Mouse (Mus musculus): ENCODE measurements at regions not wholly inside any gene's neighbourhood (a gene's known extent, or its start where the extent isn't known, plus 50 kb on each side); places are given as distances from the start of the nearest gene placed in this dataset.
"Not testable (repeated sequence)": the region's sequence is repeated elsewhere in the genome, so short reads cannot be mapped to it uniquely, and the experiment has no call there.

DNA sequence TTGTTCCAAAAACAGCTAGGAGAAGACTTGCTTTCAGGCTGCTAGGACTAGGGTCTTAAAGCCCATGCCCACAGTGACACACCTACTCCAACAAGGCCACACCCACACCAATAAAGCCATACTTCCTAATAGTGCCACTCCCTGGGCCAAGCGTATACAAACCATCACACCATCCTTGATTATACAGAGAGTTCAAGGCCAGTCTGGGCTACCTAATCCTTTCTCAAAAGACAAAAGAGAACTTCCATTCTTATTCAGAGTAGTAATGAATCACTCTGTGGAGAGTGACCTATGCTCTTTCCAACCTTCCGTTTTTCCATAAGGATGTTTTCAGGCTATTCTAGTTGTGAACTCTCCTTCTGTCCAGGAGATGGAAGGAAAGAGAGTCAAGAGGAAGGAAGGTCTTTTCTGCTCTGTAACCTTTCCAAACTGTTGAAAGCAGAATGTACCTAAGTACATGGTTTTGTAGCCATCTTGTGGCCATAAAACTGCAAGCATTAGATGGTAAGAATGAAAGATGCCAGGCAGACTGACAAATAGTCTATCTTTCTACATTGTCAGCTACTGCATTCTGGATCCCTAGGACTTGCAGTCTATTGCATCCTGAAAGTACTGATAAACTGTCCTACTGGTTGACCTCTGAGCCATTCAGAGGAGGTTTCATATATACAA, 145.8 kb upstream of the Mon1b start:
- no peak for DNase-seq

DNA sequence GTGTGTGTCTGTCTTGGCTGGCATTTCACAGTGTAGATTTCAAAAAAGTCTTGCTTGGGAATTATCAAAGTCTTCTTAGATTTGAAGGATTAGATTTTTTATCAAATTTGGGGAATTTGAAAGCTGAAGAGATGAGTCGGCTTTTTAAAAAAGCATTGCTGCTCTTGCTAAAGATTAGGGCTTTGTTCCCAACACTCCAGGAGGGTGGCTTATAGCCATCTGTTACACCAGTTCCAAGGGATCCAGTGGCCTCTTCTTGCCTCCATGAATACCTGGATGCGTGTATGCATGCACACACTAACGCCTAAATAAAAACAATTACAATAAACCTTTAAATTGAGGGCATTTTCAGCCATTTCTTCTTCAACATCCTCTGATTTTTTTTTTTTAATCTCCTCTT, 144.5 kb upstream of the Mon1b start:
- no peak for DNase-seq

DNA sequence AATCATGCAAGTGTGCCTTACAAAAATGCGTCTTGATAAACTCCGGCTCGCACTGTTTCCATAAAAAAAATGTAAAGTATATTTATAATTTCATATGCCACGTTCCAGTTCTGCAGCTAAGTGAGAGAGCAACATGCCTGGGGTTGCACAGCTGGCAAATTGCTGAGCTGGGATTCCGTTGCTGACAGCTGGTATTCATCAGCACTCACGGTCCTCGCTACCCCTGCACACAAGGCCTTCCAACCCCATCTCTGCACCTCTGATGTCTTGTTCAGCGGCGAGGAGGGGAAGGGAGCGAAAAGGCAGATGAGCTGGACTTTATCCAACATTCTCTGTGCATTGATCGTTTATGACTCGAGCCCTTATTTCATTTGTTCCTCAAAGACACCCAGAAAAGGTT, 138.5 kb upstream of the Mon1b start:
- DNase-seq, result no peak

DNA sequence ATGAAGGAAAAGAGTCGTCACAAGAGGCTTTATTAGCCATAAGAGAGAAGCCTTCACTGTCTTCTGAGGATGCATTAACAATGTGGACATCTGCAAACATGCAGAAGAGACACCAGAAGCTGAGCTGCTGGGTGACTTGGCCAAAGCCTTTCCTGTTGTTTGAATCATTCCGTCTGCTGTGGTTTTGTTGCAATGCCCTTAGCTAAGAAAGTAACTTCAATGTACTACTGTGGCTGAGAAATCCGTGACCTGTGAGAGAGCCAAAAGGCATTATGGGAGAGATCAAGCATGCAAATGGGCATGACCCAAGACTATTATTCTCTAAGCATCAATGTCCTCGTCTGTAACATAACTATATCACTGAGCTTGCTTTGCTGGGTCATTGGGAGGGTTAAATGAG, 132.7 kb upstream of the Mon1b start:
- no peak for DNase-seq

DNA sequence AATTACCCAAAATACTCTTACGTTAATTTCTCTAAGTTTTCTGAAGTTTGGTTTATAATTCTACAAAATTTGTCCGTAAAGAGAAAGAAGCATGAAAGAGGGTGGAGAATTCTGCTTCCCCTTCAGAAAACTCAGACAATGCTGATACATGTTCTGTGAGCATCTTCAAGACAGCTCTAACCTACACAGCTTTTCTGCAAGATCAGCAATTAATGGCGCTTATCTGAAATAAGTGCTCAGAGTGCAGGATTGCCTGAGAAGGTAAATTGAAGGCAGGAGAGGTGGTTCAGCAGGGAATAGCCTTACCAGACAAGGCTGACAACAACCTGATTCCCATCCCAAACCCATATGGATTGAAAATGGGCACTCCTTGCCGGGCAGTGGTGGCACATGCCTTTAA, 122.5 kb upstream of the Mon1b start:
- DNase-seq, result no peak

DNA sequence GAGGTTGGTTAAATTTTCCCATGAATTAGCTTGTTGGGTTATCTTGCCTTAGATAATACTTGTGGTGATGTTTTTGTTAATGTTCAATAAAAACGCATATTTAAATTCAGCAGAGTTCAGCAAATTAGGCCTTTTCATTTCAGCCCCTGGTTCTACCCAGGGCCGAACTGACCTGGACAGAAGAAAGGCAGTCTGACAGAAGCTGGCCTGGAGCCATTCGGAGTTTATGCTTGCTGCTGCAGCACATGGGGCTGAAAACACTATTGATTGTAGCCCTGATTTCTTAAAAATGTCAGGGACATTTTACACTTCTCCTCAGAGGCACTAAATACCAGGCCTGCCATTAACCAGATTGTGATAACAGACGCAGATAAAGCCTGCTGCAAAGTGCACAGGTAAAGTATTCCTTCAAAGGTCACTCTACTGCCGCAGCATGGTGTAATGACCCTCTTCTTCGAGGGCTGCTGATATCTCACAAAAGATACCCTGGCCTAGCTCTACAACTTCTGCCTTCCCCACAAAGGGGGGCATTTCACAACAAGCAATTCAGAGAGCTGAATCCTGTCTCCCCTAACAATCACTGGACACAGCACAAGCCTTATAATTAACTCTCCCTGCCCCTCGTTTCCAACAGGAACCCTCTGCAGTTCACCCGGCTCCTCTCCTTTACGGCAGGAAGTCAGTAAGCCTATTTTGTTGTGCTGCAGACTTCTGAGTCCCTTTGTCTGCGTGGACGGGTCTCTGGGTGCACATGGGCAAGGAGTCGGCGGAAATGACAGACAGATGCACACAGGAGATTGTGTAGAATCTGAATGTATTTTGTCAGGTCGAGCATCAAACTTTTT, 121.3 kb upstream of the Mon1b start:
- no peak for DNase-seq

DNA sequence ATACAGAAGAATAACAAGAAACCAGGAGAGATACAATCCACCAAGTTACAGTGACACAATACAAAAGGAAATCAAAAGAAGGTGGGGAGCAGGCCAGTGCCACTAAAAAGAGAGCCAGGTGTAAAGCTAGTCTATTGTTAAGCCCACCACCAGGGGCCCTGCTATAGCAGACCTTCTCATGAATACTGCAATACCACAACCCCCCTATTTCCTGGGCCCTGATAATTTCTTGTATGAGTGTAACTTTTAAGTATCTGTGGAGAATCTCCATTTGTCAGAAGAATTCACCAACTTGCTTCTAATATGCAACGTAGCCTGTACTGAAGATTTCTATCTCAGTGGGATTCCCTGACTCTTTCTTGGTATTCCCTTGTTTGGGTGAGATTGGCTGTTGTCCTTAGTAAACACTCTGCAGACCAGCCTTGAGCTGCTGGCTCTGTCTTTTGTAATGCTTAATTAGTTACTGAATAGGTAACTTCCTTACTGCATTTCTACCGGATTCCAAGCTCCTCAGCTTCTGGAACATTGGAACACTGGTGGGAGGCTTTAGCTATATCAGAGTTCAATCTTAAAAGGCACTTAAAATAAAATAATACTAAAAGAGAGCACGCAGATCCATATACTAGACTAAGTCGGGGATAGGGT, 120.5 kb upstream of the Mon1b start:
- DNase-seq, result not testable (repeated sequence)

DNA sequence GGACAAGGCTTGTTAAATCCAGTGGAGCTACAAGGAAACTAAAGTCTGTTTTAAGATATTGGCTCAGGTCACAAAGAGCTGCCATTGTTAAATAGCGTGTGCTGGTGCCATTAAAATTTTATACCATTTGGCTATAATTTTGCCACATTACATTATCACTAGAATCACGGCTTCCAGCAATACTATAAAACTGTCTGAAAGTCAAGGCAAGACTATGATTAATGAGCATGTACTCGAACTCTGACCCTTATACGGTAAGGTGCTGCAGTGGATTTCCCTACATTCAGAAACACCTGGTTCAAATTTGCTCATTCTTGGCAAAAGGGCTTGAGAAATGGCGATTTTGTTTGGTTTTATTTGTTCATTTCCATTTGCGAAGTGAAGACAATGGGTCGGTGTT, 119.2 kb upstream of the Mon1b start:
- DNase-seq, result no peak

DNA sequence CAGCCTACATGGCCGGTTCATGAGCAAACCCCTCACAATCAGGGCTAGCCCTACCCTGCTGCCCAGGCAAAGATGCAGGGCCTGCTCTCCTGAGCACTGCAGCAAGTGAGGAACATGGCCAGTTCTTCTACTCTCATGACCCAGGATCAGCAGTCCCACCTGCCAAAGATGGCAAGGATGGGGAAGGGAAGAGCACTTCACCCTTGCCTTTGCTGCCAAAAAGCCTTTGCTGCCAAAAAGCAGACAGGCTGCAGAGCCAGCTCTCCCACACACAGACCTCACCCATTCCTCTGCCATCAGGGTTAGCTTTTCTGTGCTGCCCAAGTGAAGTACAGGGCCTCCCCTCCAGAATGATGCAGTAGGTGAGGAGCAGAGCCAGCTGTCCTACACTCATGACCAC, 117.5 kb upstream of the Mon1b start:
- peak; percentile 47 for DNase-seq

DNA sequence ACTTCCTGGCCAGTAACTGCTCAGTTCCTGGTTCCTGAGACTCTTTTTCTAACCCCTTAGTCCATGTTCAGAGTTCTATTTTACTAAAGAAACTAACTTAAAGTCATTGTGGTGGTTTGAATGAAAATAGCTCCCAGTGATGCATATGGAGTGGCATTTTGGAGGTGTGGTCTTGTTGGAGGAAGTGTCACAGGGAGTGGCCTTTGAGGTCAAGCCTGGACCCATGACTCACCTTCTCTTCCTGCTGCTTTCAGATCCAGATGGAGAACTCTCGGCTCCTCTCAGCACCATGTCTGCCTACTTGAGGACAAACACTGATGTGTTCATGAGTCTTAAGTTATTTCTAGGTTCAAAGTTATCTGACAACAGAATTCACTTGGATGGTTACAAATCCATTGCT, 111.8 kb upstream of the Mon1b start:
- no peak for DNase-seq

DNA sequence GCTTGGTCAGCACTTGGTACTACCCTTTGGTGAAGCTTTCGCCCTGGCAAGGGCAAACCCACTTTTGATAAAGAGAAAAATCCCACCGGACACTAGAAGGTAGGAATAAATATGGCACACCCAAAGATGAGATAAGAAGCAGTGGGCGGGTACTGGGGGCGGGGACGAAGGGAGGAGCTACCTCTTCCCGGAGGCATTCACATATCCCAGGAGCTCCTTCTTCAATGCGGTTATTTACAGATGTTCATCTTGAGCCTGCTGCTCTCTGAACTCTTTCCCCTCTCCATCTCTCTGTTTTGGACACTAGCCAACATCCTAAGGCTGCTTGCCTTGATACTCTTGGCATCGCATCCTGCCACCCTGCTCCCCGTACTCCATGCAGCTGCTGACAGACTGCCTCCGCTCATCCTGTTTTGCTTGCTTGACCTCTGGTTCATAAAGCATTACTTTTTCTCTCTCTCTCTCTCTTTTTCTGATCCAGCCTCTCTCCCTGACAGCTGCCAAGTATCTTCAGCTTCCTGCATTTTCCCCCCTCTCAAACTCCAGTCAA, 104.2 kb upstream of the Mon1b start:
- DNase-seq, result no peak

DNA sequence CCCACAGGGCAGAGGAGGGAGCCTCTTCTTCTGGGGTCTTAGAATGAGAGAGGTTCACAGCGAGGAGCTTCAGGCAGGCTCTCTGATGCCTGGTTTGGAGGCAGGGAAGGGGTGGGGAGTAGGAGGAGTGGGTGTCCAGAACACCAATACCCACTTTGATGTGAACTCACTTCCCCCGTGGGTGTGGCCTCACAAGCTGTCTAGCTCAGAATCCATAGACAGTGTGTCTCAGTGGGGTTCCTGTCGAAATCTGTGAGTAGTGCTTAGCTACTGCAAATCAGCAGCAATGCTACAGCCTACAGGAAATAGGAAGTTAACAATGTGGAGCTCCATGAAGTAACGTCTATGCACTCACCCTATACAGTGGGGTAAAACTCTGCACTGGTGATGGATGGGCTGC, 102.5 kb upstream of the Mon1b start:
- DNase-seq, result no peak

DNA sequence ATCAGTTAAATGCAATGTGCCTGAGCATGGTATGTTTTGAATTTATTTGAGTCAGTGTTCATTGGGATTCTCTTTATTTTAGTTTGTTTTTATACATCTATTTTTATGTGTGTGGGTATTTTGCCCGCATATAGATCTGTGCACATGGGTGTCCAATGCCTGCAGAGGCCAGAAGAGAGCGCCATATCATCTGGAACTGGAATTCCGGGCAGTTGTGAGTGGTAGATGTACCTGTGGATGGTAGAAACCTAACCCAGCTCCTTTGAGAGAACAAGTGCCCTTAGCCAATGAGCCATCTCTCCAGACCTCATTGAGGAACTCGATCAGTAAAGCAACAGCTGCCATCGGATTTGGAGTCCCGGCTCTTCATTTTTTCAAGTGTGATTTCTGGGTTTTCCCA, 94.0 kb upstream of the Mon1b start:
- DNase-seq, result no peak

DNA sequence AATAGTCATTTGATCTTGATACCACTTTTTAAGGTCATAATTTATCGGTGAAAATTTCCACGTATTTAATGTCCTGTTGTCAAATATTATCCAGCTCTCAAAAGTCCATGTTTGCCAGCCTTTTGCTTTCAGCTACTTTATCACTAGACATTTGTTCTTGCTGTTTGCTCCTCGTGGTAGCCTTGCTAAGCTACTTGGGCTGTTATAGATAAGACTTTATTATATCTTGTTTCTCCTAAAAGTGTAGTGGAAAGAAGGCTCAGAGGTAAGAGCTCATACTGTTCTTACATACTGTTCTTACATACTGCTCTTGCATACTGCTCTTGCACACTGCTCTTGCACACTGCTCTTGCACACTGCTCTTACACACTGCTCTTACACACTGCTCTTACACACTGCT, 93.3 kb upstream of the Mon1b start:
- DNase-seq, result no peak

DNA sequence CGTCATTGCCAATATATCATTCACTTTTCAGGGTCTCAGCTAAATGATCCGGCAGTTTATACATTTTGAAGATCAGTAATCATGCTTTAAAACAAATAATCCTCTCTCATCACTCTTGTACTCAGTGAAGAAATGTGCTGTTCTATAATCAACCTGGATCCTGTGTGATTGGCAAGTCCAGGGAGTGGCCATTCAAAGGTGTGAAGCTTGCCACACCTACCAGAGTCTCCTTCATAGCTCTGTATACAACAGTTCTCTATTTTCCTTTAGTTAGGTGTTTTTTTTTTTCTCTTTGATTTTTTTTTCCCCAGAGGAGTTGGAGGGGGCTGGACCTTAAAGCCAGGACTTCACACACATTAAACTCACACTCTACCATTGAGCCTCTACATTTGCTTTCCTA, 92.7 kb upstream of the Mon1b start:
- no peak for DNase-seq

DNA sequence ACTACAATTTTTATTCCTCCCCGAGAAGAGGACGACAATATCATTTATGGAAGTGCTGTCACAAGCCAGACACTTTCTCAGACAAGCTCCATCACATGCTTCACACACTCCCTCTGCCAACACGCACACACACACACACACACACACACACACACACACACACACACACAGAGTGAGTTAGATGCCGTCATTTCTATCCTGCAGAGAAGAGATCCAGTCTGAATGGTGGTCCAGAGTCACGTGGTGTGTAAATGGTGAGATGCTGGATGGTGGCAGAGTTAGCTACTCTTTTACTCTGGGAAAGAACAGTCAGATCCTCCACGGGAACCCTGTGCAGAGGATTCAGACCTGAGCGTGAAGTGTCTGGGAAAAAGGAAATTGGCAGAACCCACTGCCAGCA, 86.2 kb upstream of the Mon1b start:
- DNase-seq, result no peak

DNA sequence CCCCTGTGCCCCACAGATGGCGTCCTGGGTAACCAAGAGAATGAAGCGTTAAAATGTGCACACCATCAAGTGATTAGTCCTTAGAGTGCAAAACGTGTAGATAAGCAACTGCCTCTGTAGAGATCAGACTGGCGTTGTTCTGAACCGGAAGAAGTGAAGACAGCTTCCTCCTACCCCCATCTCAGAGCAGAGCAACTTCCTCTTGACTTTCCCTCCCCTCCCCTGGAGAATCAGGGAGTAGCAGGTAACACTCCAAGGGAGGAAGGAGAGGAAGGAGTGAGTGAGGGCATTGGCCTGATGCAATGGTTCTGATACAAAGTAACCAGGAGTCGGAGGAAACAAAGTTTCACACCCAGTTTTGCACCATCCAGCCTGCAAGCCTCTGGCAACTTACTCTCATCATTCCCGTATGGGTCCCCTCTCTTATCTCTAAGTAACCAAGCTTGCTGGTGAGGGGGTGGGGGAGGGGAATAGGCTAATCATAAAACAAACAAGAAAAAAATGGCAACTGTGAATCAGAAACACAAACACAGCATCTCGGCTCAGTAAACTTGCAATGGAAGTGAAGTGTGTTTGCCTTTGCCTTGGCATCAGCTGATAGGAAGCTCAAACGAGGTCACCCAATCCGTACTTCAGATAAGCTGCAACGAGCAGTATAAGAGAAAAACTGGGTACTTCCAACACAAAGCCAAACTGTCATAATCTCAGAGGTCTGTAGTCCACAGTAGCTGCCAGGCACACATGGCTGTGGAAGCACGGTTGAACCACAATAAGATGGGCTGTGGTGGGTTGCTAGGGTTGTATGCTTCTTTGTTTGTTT, 83.7 kb upstream of the Mon1b start:
- no peak for DNase-seq

DNA sequence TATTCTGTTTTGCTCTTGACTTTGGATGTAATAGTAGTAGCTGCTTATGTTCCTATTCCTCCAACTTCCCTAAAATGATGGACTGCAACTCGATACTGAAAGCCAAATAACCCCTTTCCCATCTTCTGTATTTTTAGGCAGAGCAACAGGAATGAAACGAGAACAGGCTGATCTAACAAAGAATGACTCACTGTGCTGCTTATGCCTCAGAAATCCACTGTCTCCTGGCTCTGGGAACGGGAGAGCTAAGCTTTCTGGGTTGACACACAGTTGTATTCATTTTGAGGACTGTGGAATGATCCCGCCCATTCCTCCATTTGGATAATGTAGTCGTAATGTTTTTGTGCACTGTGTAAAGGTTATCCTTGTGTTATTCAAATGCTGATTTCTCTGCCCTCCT, 82.6 kb upstream of the Mon1b start:
- DNase-seq, result no peak

DNA sequence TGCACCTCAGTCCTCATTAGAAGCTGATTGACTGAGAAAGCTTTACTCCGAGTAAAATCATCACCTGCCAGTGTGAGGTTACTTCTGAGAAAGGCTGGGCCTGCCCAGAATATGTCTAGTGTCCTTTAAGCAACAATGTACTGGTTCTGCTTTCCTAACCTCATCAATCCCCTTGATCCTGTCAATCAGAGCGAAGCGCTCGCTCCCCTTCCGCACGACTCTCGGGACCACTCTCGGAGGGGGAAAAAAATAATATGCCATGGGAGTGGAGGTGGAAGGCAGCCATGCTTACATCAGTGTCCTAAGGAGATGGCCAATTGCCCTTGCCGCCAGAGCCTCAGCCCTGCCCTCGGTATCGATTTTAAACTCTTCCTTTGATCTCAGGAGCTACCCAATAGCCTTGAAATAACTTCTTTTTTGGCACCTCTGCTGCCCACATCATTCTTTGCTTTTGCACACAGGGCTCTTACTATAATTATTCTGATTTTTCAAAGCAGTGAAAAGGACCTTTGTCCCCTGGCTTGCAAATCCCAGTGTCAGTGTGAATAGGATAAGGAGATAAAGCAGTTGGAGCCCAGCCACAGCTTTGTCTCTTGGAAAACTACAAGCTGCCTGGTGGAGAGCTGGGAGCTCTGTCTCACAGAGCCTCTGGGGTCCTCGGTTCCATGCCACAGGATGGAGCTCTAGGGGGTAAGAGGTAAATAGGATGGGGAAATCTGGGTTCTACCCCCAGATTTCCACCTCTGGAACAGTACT, 80.5 kb upstream of the Mon1b start:
- no peak for DNase-seq

DNA sequence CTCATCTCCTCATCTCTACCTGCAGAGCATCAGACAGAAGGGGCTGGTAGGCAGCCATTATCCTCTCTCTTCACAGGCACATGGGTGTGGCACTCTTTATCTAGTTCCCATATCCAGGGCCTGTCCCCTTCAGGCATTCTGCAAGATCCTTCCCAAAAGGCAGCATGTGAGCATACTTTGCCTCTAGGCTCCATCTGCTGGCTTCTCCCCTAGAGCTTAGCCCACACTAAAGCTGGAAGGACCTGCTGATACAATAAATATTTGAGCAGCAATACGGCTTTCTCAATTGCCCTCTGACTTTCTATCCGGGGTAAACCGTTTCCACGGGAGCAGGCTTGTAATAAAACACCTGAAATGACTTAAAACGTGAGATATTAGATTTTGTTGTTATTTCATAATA, 78.4 kb upstream of the Mon1b start:
- DNase-seq, result no peak

DNA sequence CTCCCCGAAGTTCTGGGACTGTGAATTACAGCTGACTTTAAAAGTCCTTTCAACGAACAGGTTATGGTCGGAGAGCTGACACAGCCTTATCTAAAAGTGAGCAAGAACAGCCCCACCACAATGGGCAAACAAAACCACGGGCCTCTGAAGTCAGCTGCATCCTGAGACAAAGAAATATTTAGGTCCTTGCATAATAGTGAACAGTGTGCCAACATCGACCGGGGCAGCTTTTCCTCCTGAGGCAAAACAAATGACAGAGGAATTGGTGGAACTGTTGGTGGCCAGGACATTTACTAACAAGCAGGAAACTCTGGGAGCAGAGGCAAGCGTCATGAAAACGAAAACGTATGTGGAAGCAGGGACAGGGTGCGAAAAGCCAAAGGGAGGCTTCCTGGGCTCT, 54.3 kb upstream of the Mon1b start:
- no peak for DNase-seq

DNA sequence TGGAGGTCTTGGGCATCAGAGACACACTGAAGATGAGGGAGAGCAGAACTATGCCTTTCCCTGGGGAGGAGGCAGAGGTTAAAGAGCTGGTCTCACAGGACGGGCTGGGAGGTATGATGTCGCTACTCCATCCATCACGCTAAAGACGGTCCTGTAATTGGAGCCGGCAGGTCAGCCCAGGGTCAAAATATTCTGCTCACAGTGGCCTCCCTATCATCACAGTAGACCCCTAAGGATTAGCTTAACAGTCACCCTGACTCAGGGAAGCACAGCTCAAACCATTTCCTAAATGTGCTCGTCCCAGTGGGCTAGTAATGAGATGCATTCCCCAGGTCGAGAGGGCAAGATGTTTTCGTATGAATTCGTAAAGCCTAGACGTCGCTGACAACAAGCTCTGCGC, 53.7 kb upstream of the Mon1b start:
- DNase-seq, result no peak
